Mouse (Mus musculus) CH12.LX (cell line): ENCODE data around the gene Epb41l1.

Experiments
- E2F4 ChIP-seq: IDR thresholded peaks from 2 replicates; pipeline ENCODE4 v1.6.1; 2011; ENCODE audit warnings: low read depth, low read length, improper control_type of control experiment; ENCODE audit not compliant: insufficient replicate concordance
- EP300 ChIP-seq: IDR thresholded peaks from 2 replicates; pipeline ENCODE4 v1.6.1; 2011; ENCODE audit warnings: low read length, improper control_type of control experiment
- JUND ChIP-seq: conservative IDR thresholded peaks from 2 replicates; pipeline ENCODE4 v1.6.1; 2011; ENCODE audit warnings: low read depth, low read length, improper control_type of control experiment
- NRF1 ChIP-seq: IDR thresholded peaks from 2 replicates; pipeline ENCODE4 v1.6.1; 2014; ENCODE audit warnings: low read depth, mild to moderate bottlenecking, inconsistent platforms, low read length, improper control_type of control experiment, moderate library complexity
- POLR2A ChIP-seq: IDR thresholded peaks from 2 replicates; pipeline ENCODE4 v1.6.1; 2011; ENCODE audit warnings: low read depth, mild to moderate bottlenecking, improper control_type of control experiment, low read length
- RAD21 ChIP-seq: IDR thresholded peaks from 2 replicates; pipeline ENCODE4 v1.6.1; 2011; ENCODE audit warnings: low read depth, mild to moderate bottlenecking, low read length, improper control_type of control experiment, moderate library complexity
- UBTF ChIP-seq: IDR thresholded peaks from 2 replicates; pipeline ENCODE4 v1.6.1; 2012; ENCODE audit warnings: low read depth, mild to moderate bottlenecking, inconsistent platforms, low read length, improper control_type of control experiment, moderate library complexity

DNA sequence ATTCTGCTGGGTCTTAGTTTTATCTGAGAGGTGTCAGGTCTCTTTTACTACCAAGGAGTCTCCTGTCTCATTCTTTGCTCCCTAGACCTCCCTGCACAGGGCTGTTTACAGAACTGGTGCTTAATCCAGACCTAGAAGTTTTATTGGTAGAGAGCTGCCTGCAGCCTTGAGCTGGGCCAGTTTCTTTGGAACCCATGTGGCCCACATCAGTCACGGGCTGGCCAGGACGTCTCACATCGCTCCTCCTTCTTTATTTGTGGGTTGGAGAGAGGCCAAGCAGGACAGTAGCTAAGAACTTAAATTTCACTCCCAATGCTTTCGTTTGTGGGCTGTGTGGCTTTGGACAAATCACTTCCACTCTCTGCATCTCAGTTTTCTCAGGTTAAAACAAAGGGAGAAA, 9.6 kb downstream of the Epb41l1 start:
- TF ChIP-seq UBTF (no peak), E2F4 (no peak), NRF1 (no peak), POLR2A (no peak), EP300 (no peak), JUND (no peak), RAD21 (no peak)
